In genomic region chr2:180779226-180780104, GRCm38 (mm10) we compare ENCODE assay signal across 9 mouse cellular contexts. TPM values are rescaled to one million over a fixed set of nuclear protein-coding genes. Genes with fewer than 3 reads are reported as not detected.
DNase-seq lines count a peak whose midpoint lies in the region; ATAC-seq and TF ChIP-seq lines count a peak whose summit lies in the region.
"Had no signal": no experiment of that assay in that cellular context is flagged by ENCODE, and none has a peak within 500 bp of the region (broad histone marks: within the 10 kb centered on the region; RNA-seq: fewer than 3 reads in every experiment).

No protein-coding gene starts in this region.

- H3K27me3 ChIP-seq in forebrain, postnatal 0 days (ENCODE audit: insufficient read depth, low read length), result peaks cover 56% of the 10 kb centered on the region
- H3K27me3 ChIP-seq in kidney, embryonic 14.5 days (ENCODE audit: control insufficient read depth, insufficient read depth, low read length), result peaks cover 61% of the 10 kb centered on the region
- peaks cover 59% of the 10 kb centered on the region for H3K27me3 ChIP-seq in liver, embryonic 11.5 days (replicated peaks; ENCODE audit: control insufficient read depth, insufficient read depth, low read length)
- H3K27me3 ChIP-seq in neural tube, embryonic 12.5 days (replicated peaks), result peaks cover 55% of the 10 kb centered on the region

- H3K4me1 ChIP-seq in forebrain, postnatal 0 days (ENCODE audit: insufficient read depth), result no peaks in the 10 kb centered on the region
- peaks cover 5% of the 10 kb centered on the region; the same call in 1 of the 2 replicates for H3K4me1 ChIP-seq in kidney, embryonic 14.5 days (ENCODE audit: control insufficient read depth, insufficient read depth, low read length)
- H3K4me1 ChIP-seq in liver, embryonic 11.5 days (replicated peaks; ENCODE audit: control insufficient read depth, insufficient read depth, low read length), result no peaks in the 10 kb centered on the region; the same call in 1 of the 2 replicates
- peaks cover 13% of the 10 kb centered on the region for H3K4me1 ChIP-seq in neural tube, embryonic 12.5 days

- H3K4me2 ChIP-seq in forebrain, postnatal 0 days (ENCODE audit: low read depth), result no peak overlapping the region
- H3K4me2 ChIP-seq in kidney, embryonic 14.5 days (replicated peaks; ENCODE audit: low read depth, low read length), result no peak overlapping the region
- no peak overlapping the region for H3K4me2 ChIP-seq in liver, embryonic 11.5 days
- no peak overlapping the region for H3K4me2 ChIP-seq in neural tube, embryonic 12.5 days (replicated peaks)

- peak; percentile 75 for ATAC-seq in forebrain, postnatal 0 days
- ATAC-seq in kidney, embryonic 14.5 days (ENCODE audit: low FRiP score, low TSS enrichment), result peak; percentile 43
- no peak for ATAC-seq in liver, embryonic 11.5 days (replicated peaks; ENCODE audit: low FRiP score)
- peak; percentile 41; the same call in 1 of the 2 replicates for ATAC-seq in neural tube, embryonic 12.5 days (ENCODE audit: low FRiP score, low read depth)

- DNase-seq in 3T3-L1 (ENCODE audit: low read depth, low spot score) (peak; percentile 77), ES-CJ7 (ENCODE audit: low read depth, low spot score) (peak; percentile 67)
- peak; percentile 57 for DNase-seq in cerebellum, adult 8-10 months
- DNase-seq in forebrain, postnatal 0 days, result peak; percentile 89
- DNase-seq in liver, embryonic 11.5 days (ENCODE audit: low spot score), result peak; percentile 37
- DNase-seq in thymus, postnatal 0 days (ENCODE audit: low spot score), result peak; percentile 59

- H3K9ac ChIP-seq in forebrain, postnatal 0 days, result no peak overlapping the region
- H3K9ac ChIP-seq in kidney, embryonic 14.5 days (ENCODE audit: low read depth, low read length), result no peak overlapping the region
- H3K9ac ChIP-seq in liver, embryonic 11.5 days (ENCODE audit: low read depth, low read length), result no peak overlapping the region
- no peak overlapping the region for H3K9ac ChIP-seq in neural tube, embryonic 12.5 days

- no peaks in the 10 kb centered on the region for H3K9me3 ChIP-seq in forebrain, postnatal 0 days (ENCODE audit: low read length)
- no peaks in the 10 kb centered on the region for H3K9me3 ChIP-seq in kidney, embryonic 14.5 days (ENCODE audit: control insufficient read depth, low read length)
- H3K9me3 ChIP-seq in liver, embryonic 11.5 days (ENCODE audit: control insufficient read depth, low read length), result no peaks in the 10 kb centered on the region
- no peaks in the 10 kb centered on the region for H3K9me3 ChIP-seq in neural tube, embryonic 12.5 days

- 24% methylated on average over 12 of the region's 12 CpGs for WGBS in forebrain, postnatal 0 days
- WGBS in kidney, embryonic 14.5 days, result 21% methylated on average over 12 of the region's 12 CpGs
- WGBS in liver, embryonic 11.5 days, result 22% methylated on average over 12 of the region's 12 CpGs
- WGBS in neural tube, embryonic 12.5 days, result 22% methylated on average over 12 of the region's 12 CpGs

- peak; percentile 100 for TF ChIP-seq CTCF in forebrain, postnatal 0 days (IDR thresholded peaks at IDR 0.05; ENCODE audit: low read depth)

- H3K27ac ChIP-seq in forebrain, postnatal 0 days (ENCODE audit: low read depth, low read length), result no peak overlapping the region
- H3K27ac ChIP-seq in kidney, embryonic 14.5 days (ENCODE audit: low read depth, low read length), result no peak overlapping the region
- H3K27ac ChIP-seq in liver, embryonic 11.5 days (ENCODE audit: low read depth, low read length), result no peak overlapping the region
- H3K27ac ChIP-seq in neural tube, embryonic 12.5 days, result no peak overlapping the region

- no peak overlapping the region for H3K4me3 ChIP-seq in forebrain, postnatal 0 days (ENCODE audit: low read depth, low read length)
- H3K4me3 ChIP-seq in kidney, embryonic 14.5 days (ENCODE audit: low read length), result no peak overlapping the region
- H3K4me3 ChIP-seq in liver, embryonic 11.5 days (ENCODE audit: low read depth, low read length), result no peak overlapping the region
- H3K4me3 ChIP-seq in neural tube, embryonic 12.5 days, result no peak overlapping the region

- H3K36me3 ChIP-seq in forebrain, postnatal 0 days (ENCODE audit: insufficient read depth), result no peaks in the 10 kb centered on the region
- no peaks in the 10 kb centered on the region for H3K36me3 ChIP-seq in kidney, embryonic 14.5 days (ENCODE audit: control insufficient read depth, insufficient read depth, low read length)
- no peaks in the 10 kb centered on the region for H3K36me3 ChIP-seq in liver, embryonic 11.5 days (ENCODE audit: control insufficient read depth, insufficient read depth, low read length)
- H3K36me3 ChIP-seq in neural tube, embryonic 12.5 days, result no peaks in the 10 kb centered on the region

RNA-seq across cellular contexts. Expression of gene Bhlhe23, which starts 2.8 kb away (rescaled TPM):
- total RNA-seq in forebrain, postnatal 0 days (2014; rRNA removed), result 0.33 and 0.46 TPM in 2 replicates
- polyA plus RNA-seq in forebrain, postnatal 0 days (2015; fragmentation: Nextera tagmentation; extraction: Ambion mirVana), result 0.18 and 0.71 TPM in 2 replicates
- polyA plus RNA-seq in kidney, embryonic 14.5 days (2014; fragmentation: Nextera tagmentation; extraction: Ambion mirVana), result 0.10 TPM in 1 of 2 replicates, not detected in the other
- not detected in 2 replicates for polyA plus RNA-seq in liver, embryonic 11.5 days (2014; fragmentation: Nextera tagmentation; extraction: Ambion mirVana)
- polyA plus RNA-seq in neural tube, embryonic 12.5 days (2016; fragmentation: Nextera tagmentation; extraction: Ambion mirVana), result 7.1 and 8.2 TPM in 2 replicates
- 0.17 and 0.19 TPM in 2 replicates for polyA plus RNA-seq in thymus, postnatal 0 days (2015; fragmentation: Nextera tagmentation; extraction: Ambion mirVana)
- total RNA-seq: gastrocnemius, postnatal 36 days had no signal

RNA-seq across cellular contexts. Expression of gene Slc17a9, which starts 54.4 kb away (rescaled TPM):
- 0.10 and 0.38 TPM in 2 replicates for total RNA-seq in forebrain, postnatal 0 days (2014; rRNA removed)
- 0.10 and 0.19 TPM in 2 replicates for polyA plus RNA-seq in forebrain, postnatal 0 days (2015; fragmentation: Nextera tagmentation; extraction: Ambion mirVana)
- polyA plus RNA-seq in kidney, embryonic 14.5 days (2014; fragmentation: Nextera tagmentation; extraction: Ambion mirVana), result 0.20 and 0.47 TPM in 2 replicates
- 4.3 and 4.7 TPM in 2 replicates for polyA plus RNA-seq in liver, embryonic 11.5 days (2014; fragmentation: Nextera tagmentation; extraction: Ambion mirVana)
- polyA plus RNA-seq in neural tube, embryonic 12.5 days (2016; fragmentation: Nextera tagmentation; extraction: Ambion mirVana), result 0.43 and 0.52 TPM in 2 replicates
- 2.6 and 3.1 TPM in 2 replicates for polyA plus RNA-seq in thymus, postnatal 0 days (2015; fragmentation: Nextera tagmentation; extraction: Ambion mirVana)

Comparison
In these comparisons a context has a peak if more than half of its experiments do, and no peak if none do; other contexts are left out.
1. DNase-seq: peak in every context shown above with its lines; median percentile 89 in forebrain, postnatal 0 days; 77 in 3T3-L1; 67 in ES-CJ7; 59 in thymus, postnatal 0 days; 57 in cerebellum, adult 8-10 months; 37 in liver, embryonic 11.5 days.